Mouse (Mus musculus) macrophage (primary cell): ENCODE data around the gene Sox5. TPM values are rescaled to one million over a fixed set of nuclear protein-coding genes. Genes with fewer than 3 reads are reported as not detected.

ENCODE experiments used
- H3K27ac ChIP-seq: fragments of 350-480 bp; formaldehyde crosslinking; 2 replicates; pipeline ENCODE4 v1.9.0; 2021
- H3K36me3 ChIP-seq: fragments of 350-480 bp; formaldehyde crosslinking; 2 replicates; pipeline ENCODE4 v1.9.0; 2021; ENCODE audit errors: inconsistent target
- H3K4me3 ChIP-seq: fragments of 350-480 bp; formaldehyde crosslinking; 2 replicates; pipeline ENCODE4 v1.9.0; 2021; ENCODE audit errors: inconsistent target
- H3K79me2 ChIP-seq: fragments of 350-480 bp; formaldehyde crosslinking; 2 replicates; pipeline ENCODE4 v1.9.0; 2021; ENCODE audit errors: inconsistent target
- WGBS: methylation state at CpG from one replicate; pipeline ENCODE4 v1.1.7; 2026; ENCODE audit warnings: inconsistent platforms; ENCODE audit not compliant: missing documents; 5-methylcytosine and 5-hydroxymethylcytosine counted together
- polyA plus RNA-seq: library from polyadenylated mRNA; stranded (reverse); fragments of 250-400 nt; gene quantifications from 3 replicates; pipeline ENCODE4 v1.2.4, GENCODE M21; 2018; ENCODE audit warnings: inconsistent platforms

Sox5 gene
- polyA plus RNA-seq, 1 experiment from 2014 or later, result not detected

DNA sequence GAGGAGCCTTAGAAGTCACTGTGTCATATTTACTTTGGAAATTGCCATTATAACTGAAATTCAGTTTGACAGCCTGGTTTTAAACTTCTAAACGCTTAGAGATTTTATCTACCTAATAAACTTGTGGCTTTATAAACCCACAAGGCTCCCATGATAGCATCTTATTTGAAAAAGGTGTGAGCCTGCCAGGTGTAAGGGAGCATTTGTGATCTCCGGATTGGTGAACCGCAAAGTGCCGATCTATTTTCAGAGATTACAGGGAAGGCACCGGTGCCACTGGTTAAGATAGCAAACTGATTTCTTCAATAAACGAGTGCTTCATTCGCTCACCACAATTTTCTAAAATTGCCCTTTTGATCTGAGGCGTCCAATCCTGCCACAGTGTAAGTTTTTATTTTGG lies 107.9 kb downstream of the Sox5 start:
- WGBS, result 46% methylated on average over 8 of the region's 8 CpGs
- Histone ChIP-seq H3K79me2 (no peaks in the 10 kb centered on the region), H3K36me3 (no peaks in the 10 kb centered on the region), H3K4me3 (no peak overlapping the region), H3K27ac (no peak overlapping the region)

DNA sequence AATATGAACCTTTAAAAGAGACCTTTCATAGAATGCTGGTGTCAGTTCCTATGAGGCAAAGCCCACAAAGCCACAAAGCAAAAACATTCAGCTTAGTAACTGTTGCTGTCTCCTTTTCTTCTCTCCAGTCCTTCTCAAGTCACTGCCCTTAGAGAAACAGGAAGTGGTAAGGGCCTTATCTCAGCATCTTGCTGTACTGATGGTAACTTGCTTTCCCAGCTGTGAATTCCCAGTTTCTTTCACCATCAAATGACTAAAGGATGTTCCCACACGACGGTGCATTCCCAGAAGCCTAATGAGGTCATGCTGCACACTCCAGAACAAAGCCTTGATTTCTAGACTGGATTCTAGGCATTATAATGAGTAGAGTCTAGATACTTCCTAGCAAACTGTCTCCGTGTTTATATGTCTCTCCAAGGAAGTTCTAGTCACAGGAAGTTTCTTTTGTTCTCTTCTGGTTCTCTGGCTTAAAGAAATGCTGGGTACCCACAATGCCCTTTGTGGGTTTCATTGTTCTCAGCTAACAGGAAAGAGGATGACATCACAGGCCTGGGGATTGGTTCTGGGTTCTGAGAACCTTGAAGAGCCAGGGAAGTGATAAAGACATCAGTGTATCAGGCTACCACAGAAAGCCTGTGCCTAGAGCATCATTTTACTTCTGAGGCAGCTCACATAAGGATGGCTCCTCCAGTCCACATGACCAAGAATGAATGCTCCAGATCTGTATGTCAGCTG lies 111.2 kb downstream of the Sox5 start:
- H3K4me3 ChIP-seq, result no peak overlapping the region
- no peaks in the 10 kb centered on the region for H3K36me3 ChIP-seq
- H3K79me2 ChIP-seq, result no peaks in the 10 kb centered on the region
- no peak overlapping the region for H3K27ac ChIP-seq
- 0% methylated on average over 3 of the region's 3 CpGs for WGBS

DNA sequence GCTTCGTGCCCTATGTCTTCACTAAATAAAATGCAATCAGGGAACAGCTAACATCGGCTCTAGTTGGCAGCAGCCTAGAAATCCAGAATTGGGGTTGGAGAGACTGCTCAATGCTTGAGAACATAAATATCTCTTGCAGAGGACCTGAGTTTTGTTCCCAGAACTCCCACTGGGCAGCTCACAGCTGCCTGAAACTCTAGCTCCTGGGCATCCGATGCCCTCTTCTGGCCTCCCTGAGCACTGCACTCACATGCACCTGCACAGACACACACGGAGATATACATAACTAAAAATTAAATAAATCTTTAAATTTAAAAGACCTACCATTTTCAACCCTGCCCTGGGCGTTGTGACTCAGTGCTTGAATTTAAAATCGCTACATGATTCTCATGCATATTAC lies 115.2 kb downstream of the Sox5 start:
- Histone ChIP-seq H3K36me3 (no peaks in the 10 kb centered on the region), H3K4me3 (no peak overlapping the region), H3K27ac (no peak overlapping the region), H3K79me2 (no peaks in the 10 kb centered on the region)
- 94% methylated on average over 6 of the region's 6 CpGs for WGBS

DNA sequence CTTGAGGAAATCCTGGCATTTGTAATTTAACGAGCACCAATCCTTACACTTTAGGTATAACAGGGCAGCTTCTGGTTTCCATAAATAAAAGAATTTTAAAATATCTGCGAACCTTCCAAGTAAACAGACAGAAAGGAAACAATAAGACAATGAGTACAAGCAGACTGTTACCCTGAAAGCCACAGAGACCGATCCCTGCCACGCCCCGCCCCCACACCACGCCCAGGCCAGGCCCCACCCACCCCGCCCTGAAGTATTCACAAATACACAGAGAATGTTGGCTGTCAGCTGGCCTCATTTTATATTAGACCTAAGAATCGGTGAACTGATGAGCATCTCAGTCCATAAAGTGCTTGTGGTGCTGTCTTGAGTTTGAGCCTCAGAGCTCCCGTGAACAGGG lies 117.0 kb downstream of the Sox5 start:
- WGBS, result 77% methylated on average over 8 of the region's 9 CpGs
- Histone ChIP-seq H3K4me3 (no peak overlapping the region), H3K27ac (no peak overlapping the region)

DNA sequence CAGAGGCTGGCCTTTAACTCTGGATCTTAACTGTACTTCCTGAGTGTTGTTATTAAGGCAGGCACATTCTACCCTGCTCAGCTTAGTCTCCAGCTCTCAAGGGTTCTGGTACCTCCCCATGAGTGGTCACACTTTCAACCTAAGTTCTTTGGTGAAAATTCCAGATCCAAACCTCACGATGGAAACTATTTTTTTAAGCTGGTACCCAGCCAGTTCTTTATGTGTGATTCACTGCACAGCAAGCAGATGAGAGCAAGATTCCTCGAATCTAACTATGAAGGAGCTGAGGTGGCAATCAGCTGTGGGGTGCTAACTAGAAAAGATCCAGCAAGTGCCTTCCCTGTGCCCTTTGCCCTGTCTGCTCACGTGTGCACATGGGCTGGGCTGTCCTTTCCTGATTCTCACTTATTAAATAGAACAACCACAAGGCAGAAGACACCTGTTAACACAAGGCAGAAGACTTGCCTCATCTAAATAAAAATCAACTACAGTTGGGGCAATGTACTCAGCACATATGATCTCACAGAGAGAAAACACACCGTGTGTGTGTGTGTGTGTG lies 118.2 kb downstream of the Sox5 start:
- Histone ChIP-seq H3K79me2 (no peaks in the 10 kb centered on the region), H3K4me3 (no peak overlapping the region), H3K27ac (no peak overlapping the region), H3K36me3 (no peaks in the 10 kb centered on the region)
- 87% methylated on average over 4 of the region's 4 CpGs for WGBS

More for the DNA sequence above, 117.0 kb downstream of the Sox5 start:
- Histone ChIP-seq H3K79me2 (no peaks in the 10 kb centered on the region), H3K36me3 (no peaks in the 10 kb centered on the region)

DNA sequence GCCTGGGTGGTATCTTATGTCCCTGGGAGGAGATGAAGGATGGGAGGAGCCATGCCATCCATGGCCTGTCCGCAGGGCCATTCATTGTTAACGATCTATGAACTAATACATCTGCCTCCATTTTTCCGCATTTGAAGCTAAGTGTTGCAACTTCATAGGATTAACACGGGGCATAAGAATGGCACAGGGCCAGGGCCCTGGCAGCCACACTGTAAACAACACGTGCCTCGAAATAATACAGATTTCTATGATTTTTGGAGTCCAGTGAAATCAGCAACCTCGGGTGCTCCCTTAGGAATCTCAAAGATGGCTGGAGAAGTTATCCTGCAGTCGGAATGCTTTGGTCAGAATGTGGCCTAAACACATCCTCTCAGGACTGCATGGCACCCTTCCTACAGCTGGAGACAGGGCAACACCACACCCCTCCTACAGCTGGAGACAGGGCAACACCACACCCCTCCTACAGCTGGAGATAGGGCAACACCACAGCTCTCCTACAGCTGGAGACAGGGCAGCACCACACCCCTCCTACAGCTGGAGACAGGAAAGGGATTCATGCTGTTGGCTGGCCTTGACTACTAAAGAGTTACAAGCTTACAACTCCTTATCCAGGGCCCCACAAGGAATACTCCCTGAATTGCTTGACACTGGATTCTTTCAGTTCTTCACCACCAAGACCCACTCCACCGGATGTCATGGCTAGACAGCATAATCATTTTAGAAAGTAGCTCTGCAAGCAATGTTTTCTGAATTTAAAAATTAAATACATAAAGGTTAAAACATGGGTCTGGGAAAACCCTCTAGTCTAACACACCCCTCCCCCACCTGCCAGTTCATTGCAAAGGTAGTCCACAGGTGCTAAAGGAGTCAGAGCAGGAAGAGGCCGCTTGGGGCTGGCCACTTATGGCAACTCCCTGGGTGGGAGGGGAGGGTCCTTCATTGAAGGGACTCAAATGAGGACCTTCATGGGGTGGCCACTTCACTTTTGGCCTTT lies 122.4 kb downstream of the Sox5 start:
- no peak overlapping the region for H3K4me3 ChIP-seq
- H3K36me3 ChIP-seq, result no peaks in the 10 kb centered on the region
- WGBS, result 86% methylated on average over 10 of the region's 10 CpGs
- no peak overlapping the region for H3K27ac ChIP-seq
- H3K79me2 ChIP-seq, result no peaks in the 10 kb centered on the region

DNA sequence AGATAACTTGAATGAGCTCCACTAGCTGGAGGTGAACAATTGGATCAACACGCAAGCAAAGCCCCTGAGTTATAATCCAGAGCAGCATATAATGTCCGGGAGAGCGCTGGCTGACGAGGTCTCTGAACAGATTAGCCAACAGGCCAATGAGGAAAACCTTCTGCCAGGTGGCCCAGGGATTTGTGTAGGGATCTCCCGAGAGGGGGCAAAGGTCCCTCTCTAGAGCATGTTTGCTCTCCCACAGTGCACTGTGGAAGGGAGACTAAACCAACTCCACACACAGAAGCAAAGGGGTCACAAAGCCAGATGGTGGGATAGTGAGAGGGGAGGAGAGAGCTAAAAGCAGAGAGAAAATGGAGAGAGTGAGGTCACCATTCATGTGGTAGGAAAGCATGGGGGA lies 128.9 kb downstream of the Sox5 start:
- WGBS, result 88% methylated on average over 5 of the region's 5 CpGs
- H3K4me3 ChIP-seq, result no peak overlapping the region
- no peaks in the 10 kb centered on the region for H3K79me2 ChIP-seq
- H3K27ac ChIP-seq, result no peak overlapping the region
- H3K36me3 ChIP-seq, result no peaks in the 10 kb centered on the region

DNA sequence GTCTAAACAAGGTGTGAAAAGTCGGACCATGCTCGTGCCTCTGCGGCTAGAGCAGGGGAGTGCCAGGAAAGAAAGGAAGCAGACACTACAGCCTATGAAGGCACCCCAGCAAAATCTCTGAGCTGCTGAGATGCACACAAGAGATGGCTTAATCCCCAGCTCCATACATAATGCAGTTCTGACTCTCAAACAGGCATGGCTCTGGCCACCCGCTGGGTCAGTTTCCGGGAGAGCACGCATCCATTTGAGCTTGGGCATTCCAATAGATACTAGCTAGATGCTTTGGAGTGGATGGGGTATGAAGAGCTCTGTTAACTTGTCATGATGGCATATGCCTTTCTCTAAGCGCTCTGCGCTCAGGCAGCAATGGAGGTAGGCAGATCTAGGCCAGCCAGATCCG lies 132.9 kb downstream of the Sox5 start:
- H3K79me2 ChIP-seq, result no peaks in the 10 kb centered on the region
- no peak overlapping the region for H3K4me3 ChIP-seq
- H3K27ac ChIP-seq, result no peak overlapping the region
- H3K36me3 ChIP-seq, result no peaks in the 10 kb centered on the region
- WGBS, result 87% methylated on average over 9 of the region's 9 CpGs

DNA sequence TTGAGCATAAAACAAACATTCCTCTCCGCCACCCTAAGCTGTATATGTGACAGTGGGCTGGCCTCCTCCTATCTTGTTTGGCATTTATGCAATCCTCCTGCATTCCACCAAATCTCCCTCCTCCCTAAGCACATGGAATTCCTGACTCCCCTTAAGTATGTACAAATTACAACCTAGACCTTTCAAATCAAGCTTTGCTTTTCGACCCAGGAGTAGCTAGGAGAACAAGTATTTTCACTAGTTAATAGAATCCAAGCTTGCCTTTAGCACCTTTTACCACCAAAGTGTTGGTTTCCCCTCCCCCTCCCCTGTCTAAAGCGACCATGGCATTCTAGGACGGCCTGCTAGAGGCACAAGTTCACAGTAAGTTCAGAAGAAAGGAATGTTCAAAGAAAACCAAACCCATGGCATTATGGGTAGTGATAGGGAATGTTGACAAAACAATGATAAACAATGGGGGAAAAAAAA lies 133.6 kb downstream of the Sox5 start:
- Histone ChIP-seq H3K27ac (no peak overlapping the region), H3K36me3 (no peaks in the 10 kb centered on the region), H3K4me3 (no peak overlapping the region), H3K79me2 (no peaks in the 10 kb centered on the region)
- 68% methylated on average over 4 of the region's 4 CpGs for WGBS

DNA sequence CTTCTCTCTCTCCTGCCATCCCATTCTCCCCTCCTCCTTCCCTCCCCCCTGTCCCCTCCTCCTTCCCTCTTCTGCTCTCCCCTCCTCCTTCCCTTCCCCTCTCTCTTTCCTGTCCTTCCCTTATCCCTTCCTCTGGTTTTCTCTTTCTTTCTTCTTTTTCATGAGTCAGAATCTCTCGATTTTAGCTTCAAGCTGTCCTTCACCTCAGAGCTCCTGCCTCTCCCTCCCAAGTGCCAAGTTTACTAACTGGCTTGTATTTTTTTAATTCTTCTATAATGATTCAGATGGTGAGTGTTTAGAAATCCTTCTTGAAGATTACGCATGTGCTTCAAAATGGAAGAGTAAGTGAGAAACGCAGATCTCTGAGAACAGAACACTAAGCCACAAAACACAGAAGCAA lies 135.4 kb downstream of the Sox5 start:
- H3K4me3 ChIP-seq, result no peak overlapping the region
- 75% methylated on average over 3 of the region's 3 CpGs for WGBS
- H3K36me3 ChIP-seq, result no peaks in the 10 kb centered on the region
- H3K27ac ChIP-seq, result no peak overlapping the region
- H3K79me2 ChIP-seq, result no peaks in the 10 kb centered on the region

DNA sequence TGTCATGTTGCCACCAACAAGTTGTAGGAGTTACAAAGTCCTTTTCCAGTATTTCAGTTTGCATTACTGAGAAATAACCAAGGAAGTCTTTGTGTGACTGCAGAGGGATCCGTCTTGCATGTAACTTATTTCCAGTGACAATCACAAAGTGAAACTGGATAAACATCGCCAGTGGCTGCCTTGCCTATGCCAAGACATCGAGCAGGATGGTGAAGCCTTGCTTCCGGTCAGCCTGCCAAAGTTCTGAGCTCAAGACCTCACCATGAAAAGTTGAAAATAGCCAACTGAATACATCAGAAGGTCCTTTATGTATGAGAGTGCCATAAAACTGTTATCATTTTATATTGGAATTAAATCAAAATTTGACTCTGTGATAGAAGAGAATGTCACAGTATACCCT lies 136.0 kb downstream of the Sox5 start:
- Histone ChIP-seq H3K79me2 (no peaks in the 10 kb centered on the region), H3K4me3 (no peak overlapping the region), H3K36me3 (no peaks in the 10 kb centered on the region), H3K27ac (no peak overlapping the region)
- 89% methylated on average over 4 of the region's 4 CpGs for WGBS

DNA sequence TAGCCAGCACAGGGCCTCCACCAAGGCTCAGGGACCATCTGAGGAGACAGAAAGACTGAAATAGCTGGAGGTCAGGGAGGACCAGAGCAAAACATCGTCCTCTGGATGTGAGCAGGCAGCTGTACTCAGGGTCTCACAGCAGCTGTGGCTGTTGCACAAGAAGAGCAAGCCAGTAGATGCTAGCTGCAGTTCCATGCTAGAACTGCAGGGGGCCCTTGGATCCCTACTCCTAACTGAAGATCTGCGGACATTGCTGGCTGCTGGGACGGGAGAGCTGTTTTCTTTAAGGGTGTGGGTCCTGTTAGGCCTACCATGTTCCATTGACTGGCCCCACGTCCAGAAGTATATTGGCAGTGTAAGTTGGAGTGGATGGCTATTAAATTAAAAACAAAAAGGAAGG lies 137.1 kb downstream of the Sox5 start:
- Histone ChIP-seq H3K79me2 (no peaks in the 10 kb centered on the region), H3K36me3 (no peaks in the 10 kb centered on the region), H3K27ac (no peak overlapping the region), H3K4me3 (no peak overlapping the region)
- WGBS, result 59% methylated on average over 4 of the region's 4 CpGs

DNA sequence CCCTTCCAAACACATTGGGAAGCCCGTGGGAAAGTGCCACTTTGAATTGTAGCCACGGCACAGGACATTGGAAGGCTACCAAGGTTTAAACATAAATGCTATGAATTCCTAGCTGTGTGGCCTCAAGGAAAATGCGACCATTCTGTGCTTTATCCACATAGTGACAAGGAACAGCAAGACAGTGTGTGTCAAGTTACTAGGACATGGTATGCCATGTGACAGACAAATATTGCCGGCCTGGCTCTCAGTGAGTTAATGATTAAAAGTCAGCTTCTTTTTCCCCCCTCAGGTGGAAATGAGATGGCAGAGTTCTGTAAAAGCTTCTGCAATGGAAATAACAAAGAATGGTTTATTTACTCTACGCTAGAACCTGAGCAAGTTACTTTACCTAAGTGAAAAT lies 138.2 kb downstream of the Sox5 start:
- WGBS, result 92% methylated on average over 5 of the region's 5 CpGs
- H3K27ac ChIP-seq, result no peak overlapping the region
- no peaks in the 10 kb centered on the region for H3K36me3 ChIP-seq
- H3K79me2 ChIP-seq, result no peaks in the 10 kb centered on the region
- H3K4me3 ChIP-seq, result no peak overlapping the region

DNA sequence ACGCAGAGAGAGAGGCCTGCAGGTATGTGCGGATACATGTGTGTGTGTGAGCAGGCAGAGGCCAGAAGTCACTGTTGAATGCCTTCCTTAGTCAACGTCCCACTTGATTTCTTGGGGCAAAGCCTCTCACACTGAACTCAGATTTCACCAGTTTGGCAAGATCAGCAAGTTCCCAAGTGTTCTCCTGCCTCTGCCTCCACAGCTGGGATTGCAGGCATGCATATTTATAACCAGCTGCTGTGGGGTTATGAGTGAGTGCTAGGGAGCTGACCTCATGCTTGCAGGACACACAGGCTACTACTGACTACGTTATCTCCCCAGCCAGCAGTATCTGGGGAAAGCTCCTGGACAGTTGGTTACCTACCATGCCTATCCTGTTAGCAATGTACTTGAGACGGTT lies 139.9 kb downstream of the Sox5 start:
- Histone ChIP-seq H3K79me2 (no peaks in the 10 kb centered on the region), H3K27ac (no peak overlapping the region), H3K36me3 (no peaks in the 10 kb centered on the region), H3K4me3 (no peak overlapping the region)
- WGBS, result 85% methylated on average over 5 of the region's 5 CpGs

DNA sequence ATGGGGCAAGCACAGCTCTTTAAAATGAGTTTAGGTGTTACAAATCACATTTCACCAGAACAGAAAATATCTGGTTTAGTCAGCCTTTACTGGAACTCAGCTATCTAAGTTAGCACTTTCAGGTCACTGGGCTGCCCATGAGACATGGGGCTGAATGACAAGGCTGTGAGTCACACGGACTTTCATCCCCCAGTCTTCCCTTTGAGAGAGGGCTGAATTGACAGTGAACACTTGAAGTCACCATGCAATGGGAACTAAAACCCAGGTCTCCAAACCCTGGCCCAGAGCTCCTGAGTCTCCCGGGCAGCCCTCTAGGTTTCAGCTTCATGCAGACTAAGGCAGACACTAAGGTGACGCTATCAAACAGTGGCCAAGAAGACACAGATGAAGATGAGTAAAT lies 141.2 kb downstream of the Sox5 start:
- Histone ChIP-seq H3K36me3 (no peaks in the 10 kb centered on the region), H3K27ac (no peak overlapping the region), H3K79me2 (no peaks in the 10 kb centered on the region), H3K4me3 (no peak overlapping the region)
- 93% methylated on average over 3 of the region's 3 CpGs for WGBS
